Mouse (Mus musculus) kidney, postnatal 25 days (tissue): ENCODE measurements at regions not wholly inside any gene's neighbourhood (a gene's known extent, or its start where the extent isn't known, plus 50 kb on each side); places are given as distances from the start of the nearest gene placed in this dataset.
"Not testable (repeated sequence)": the region's sequence is repeated elsewhere in the genome, so short reads cannot be mapped to it uniquely, and the experiment has no call there.

Experiments used
- DNase-seq, 2 experiments: peaks; one replicate each; pipeline ENCODE4 v3.0.0; 2021; ENCODE audit warnings: mixed read lengths in 2 of 2

DNA sequence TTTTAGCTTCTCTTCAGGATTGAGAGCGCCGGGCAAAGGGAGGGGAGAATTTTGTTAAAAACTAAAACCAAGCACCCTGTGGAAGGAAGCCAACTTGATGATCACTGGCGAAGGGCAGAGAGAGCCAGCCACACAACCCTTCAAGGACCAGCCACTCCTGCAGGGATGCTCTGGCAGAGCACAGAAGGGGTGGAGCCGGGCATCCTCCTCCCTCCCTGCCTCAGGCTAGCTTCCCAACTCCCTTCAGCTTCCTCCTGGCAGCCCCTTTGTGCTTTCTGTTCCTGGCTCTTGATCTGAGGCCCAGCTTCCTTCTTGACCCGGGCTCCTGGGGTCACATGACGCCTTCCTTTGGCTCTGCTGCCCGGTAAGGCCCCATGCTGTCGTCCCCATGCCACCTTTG lies 591.8 kb upstream of the Gm10131 start:
- no peak for DNase-seq

DNA sequence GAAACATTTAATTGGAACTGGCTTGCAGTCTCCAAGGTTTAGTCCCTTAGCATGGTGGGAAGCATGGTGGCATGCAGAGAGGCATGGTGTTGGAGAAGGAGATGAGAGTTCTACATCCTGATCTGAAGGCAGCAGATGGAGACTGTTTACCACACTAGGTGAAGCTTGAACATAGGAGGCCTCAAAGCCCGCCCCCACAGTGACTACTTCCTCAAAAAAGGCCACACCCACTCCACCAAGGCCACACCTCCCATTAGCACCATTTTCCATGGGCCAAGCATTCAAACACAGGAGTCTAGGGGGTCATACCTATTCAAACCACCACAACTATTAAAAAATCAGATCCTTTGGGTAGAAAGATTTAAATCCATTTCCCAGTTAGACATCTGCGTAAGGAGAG lies 591.3 kb upstream of the Gm10131 start:
- DNase-seq, result no peak

DNA sequence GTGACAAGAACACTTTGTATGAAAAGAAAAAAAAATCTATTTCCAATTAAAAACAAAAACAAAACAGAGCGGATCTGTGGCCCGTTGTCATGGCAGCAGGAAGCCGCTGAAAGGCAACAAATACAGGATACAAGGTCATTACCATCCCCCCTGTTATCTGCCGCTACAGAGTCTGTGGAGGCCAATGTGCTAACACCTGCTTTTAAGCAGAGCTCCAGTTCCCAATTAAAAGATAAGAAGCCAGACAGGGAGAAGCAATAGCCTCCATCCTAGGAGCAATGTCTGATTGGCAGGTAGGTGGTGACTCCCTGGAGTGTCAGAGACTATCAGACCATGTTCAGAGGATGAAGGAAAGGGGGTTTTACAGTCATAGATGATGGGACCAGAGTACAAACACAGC lies 587.5 kb upstream of the Gm10131 start:
- no peak for DNase-seq

DNA sequence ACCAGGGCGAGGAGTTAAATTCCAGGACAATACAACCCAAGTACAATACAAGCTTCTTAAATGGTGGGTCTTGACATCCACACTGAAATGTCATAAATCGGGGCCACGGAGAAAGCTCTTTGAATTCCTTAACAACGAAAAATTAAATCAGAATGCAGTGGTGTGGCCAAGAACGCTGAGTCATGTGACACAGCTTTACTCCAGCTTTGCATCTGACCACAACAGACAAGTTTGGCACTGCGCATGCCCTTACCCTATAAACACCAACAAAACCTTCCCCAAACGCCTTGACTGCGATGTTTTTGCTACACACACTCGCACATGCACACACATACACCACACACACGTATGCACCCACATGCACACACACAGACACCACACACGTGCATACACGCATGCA lies 584.8 kb upstream of the Gm10131 start:
- DNase-seq, result no peak

DNA sequence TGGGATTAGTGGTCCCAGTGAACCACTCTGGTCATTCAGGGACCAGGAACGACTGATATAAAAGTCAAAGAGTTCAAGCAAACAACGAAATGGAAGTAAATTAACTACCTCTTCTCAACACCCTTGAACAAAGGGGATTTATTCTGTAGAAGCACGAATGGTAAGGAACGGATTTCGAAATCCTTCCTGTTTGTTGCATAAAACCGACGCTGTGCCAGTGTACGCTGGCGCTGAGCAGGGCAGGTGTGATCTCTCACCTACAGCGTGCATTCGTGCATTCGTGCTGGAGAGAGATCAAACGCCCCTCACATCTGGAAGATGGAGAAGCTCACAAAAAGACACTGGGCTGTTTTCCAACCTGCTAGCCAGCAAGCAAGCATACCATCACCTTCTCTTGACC lies 581.1 kb upstream of the Gm10131 start:
- DNase-seq, result no peak

- peak in 1 of 2 experiments; percentile 37 for DNase-seq
Measured at GRCm38 (mm10) chr8:34691776-34692175, 580.2 kb upstream of the Gm10131 start.

- no peak for DNase-seq
Measured at GRCm38 (mm10) chr8:34689825-34690493, 578.4 kb upstream of the Gm10131 start.

DNA sequence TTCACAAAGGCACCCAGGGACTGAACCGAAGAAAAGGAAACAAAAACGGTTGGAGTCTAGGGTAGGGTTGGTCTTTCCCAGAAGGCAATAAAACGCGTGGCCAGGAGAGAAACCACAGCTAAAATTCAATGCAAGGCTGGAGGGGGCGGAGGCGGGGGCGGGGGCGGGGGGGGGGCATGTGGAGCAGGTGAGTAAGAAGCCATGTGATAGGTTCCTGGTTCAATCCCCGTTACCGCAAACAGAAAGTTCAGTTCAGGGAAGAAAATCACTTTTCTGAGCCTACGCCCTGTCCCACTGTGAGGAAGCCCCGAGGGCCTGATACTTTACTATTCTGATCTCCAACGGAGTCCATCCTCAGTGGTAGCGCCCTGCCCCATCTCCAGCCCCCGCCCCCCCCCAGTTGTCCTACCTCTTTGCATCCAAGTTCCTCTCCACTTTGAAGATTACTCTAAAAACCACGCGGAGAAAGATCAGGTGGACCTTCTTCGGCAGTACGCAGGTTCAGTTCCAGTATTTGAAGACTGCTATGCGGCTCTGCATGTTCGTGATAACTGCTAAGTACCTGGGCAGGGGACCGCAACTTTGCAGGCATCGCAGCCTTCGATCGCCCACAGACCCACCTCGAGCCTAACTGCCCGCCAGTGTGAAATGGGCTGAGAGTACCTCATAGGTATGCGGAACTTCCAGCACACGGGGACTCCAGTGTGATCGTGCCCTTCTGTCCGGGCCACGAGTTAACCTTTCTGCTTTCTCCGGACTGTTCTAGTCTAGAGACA lies 577.7 kb upstream of the Gm10131 start:
- no peak for DNase-seq

DNA sequence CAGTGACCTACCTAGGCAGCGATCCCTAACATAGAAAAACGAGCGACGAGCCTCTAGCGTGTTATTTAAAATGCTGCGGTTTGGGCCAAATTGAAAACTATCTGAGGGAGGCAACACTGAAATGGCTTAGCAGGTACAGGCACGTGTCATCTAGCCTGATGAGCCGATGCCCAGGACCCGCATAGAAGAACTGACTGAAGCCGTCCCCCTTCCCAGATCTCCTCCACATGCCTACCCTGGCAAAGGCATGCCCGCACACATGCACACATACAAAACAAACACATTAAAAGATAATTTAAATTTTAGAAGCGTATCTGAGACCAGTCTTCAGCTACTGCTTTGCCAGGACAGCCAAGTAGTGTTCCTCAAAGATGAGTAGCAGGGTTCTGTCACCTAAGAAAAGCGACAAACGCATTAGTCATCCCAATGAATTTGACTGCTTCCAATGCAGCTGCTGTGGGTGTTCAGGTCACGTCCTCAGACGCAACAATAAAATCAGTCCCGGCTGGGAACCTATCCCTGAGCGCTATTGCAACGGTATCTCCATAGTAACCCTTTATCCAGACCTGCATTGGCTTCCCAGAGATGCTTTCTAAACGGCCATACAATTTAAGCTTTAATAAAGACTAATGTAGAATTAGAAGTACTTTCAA lies 577.0 kb upstream of the Gm10131 start:
- no peak for DNase-seq

GRCm38 (mm10) chr8:34686371-34686770 lies 574.8 kb upstream of the Gm10131 start:
- no peak for DNase-seq

DNA sequence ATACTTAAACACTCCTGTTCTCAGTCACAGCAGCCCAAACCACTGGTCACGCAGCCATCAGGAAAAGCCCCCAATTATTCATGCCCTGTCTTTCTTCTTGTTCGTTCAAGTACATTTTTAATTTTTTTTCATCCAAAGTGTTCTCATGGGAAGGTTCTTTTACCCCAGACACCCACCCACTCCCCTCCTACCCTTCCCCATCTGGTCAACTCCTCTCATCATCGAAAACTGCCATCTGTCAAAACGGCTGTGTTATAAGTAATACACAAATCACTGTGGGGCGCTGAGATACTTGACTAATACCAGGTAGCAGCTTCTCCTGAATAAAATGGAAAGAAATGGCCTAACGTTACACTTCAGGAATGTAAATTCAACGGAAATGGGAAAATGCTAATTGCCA lies 573.1 kb upstream of the Gm10131 start:
- no peak for DNase-seq

- DNase-seq, result no peak
Measured at GRCm38 (mm10) chr8:34683173-34683572, 571.6 kb upstream of the Gm10131 start.

DNA sequence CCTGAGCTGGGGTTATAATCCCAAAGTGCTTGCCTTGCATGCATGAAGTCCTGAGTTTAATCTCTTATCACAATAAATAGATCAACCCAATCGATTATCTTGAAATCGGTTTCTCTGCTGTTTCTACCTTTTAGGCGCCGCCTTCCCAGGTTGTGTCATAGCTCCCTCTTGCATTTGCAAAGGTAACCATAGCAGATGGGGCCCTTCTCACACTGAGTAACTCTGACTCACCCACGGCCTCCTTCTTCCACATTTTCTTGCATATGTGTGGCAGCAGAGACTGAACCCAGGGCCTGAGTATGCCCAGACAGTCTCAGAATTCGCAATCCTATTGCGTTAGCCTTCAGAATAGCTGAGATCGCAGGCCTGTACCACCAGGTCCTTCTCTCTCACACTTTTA lies 570.7 kb upstream of the Gm10131 start:
- no peak for DNase-seq

- DNase-seq, result peak; percentile 23 to 64
Measured at GRCm38 (mm10) chr8:34679565-34680291, 568.2 kb upstream of the Gm10131 start.

GRCm38 (mm10) chr8:34678879-34679278 lies 567.3 kb upstream of the Gm10131 start:
- DNase-seq, result no peak

- no peak for DNase-seq
Measured at GRCm38 (mm10) chr8:34671716-34672115, 560.2 kb upstream of the Gm10131 start.

DNA sequence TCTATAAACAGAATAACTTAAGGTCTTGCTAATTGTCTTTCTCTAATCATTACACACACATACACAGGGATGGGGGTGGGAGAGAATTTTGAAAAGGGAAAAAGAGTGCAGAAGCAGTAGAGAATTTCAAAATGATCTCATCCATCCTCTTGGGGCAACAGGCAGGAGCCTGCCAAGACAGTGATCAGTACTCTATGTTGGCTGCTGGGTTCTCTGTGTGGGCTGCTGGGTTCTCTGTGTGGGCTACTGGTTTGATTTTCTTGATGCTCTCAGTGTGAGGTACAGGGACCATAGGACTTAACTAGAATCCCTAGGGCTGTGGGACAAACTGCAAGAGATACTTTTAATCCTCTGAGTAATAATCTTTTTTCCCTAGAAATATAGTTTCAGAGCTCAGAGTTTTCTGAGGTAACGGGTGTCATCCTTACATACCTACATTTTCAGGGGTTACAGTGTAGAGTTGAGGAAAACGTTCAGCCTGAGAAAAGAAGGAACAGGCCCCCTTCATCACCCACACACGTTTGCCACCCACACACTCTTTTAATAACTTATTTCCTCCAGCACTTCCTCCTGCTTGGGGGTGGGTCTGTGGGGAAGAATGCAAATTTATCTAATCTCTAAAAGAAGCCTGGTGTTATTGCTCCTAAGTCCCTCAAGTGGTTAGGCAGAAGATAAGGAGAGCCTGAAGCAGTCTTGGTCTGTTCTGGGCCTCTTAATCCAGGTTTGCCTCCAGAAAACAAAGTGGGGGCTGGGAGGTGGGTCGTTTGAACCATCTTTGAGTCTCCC lies 559.6 kb upstream of the Gm10131 start:
- no peak for DNase-seq

DNA sequence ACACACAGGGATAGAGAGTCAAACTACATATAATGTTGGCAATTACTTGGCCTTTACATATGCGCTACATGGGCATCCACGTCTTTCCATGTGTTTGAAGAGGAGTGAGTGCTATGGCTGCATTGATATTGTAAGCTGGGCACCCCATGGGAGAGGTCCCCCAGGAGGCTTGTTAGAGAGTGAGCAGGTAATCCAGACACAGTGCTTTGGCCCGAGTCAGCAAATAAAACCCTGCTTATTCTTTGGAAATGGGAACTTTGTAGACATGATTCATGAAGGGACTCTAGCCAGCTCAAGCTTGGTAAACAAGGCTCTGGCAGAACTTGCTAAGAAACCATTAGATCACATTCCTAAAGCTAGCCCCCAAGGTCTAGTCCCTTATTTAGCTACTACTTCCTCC lies 557.6 kb upstream of the Gm10131 start:
- DNase-seq, result no peak

GRCm38 (mm10) chr8:34664429-34664828 lies 552.9 kb upstream of the Gm10131 start:
- no peak for DNase-seq

DNA sequence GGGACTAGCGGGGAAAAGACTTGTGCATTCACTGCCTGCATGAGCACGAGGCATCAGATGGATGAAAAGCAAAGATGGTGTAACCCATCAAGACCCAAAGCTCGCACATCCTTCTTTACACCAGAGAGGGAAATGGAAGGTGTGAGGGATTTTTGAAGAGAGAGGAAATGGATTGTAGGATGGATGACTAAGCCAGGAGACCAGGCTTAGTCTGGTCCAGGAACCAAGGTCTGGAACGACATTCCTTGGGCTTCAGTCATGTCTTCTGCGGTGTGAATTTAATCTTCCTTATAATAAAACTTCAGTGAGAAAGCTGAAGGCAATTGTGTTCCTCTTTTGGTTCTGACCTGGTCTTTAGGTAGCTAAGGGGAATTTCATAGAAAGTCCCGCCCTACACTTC lies 551.0 kb upstream of the Gm10131 start:
- DNase-seq, result no peak

GRCm38 (mm10) chr8:34651750-34652149 lies 540.2 kb upstream of the Gm10131 start:
- DNase-seq, result no peak

DNA sequence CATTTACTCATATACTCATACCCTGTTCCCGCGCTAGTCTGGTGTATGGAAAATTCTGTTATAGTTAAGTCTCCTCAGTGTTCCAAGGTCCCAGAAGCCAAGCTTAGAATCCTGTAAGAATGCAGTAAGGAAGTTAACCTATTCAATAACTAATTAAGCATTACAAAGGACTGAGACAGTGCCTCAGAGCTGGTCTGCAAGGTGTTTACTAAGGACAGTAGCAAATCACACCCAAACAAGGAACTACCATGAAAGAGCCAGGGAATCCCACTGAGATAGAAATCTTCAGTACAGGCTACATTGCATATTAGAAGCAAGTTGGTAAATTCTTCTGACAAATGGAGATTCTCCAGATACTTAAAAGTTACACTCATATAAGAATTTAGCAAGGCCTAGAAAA lies 516.7 kb upstream of the Gm10131 start:
- DNase-seq, result not testable (repeated sequence)

DNA sequence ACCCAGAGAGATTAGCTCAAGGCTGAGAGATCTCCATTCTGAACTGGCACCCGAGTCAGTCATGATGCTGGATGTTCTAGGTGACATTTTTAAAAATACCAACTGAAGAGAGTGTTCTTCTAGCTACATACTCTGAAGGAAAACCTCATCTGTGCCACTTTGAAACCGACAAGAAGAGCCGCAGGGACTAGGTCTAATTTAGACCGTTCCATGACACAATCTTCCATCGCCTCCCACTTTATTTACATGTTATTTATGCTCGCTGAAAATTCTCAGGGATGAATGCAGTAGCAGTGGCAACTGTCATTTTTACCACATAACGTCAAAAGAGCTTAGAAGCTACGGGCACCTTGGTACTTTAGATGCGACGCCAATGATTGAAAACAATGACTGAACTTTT lies 514.1 kb upstream of the Gm10131 start:
- no peak for DNase-seq
